Mouse (Mus musculus): ENCODE measurements around the gene 2810004N23Rik.

GRCm38 (mm10) chr8:124872690-124873089, 9.8 kb upstream of the 2810004N23Rik start:
- TF ChIP-seq CTCF (IDR thresholded peaks at IDR 0.05; ENCODE audit: extremely low read depth, insufficient read length, insufficient replicate concordance, low read depth, low read length) (no peak), POLR2A (IDR thresholded peaks at IDR 0.05; ENCODE audit: low read depth, low read length) (no peak)

Data from small intestine, adult 2 months (tissue).